Mouse (Mus musculus) erythroblast, adult 5-6 weeks (primary cell): ENCODE measurements around the gene Cyp4f16. TPM values are rescaled to one million over a fixed set of nuclear protein-coding genes. Genes with fewer than 3 reads are reported as not detected.
"Not testable (repeated sequence)": the region's sequence is repeated elsewhere in the genome, so short reads cannot be mapped to it uniquely, and the experiment has no call there.

Source experiments
- ATAC-seq: replicated peaks from 2 replicates; pipeline ENCODE4 v1.8.0; 2016; ENCODE audit warnings: moderate number of reproducible peaks, mild to moderate bottlenecking, moderate TSS enrichment, inconsistent platforms; ENCODE audit not compliant: poor library complexity, low FRiP score, severe bottlenecking
- total RNA-seq, 2 experiments: library from RNA; stranded (forward) in 1 of 2; stranded (reverse) in 1 of 2; fragments of 150-400 nt in 1 of 2; fragments of 200-764, 138-1000 nt in 1 of 2; gene quantifications; 2 replicates each; pipeline versions ENCODE4 v1.2.3 to v1.2.4; 2015 to 2017; ENCODE audit warnings: low replicate concordance in 2 of 2

Gene Cyp4f16
- 2.5 and 3.3 TPM in 2 replicates for total RNA-seq (2015; ENCODE audit: low replicate concordance)
- total RNA-seq (2017; ENCODE audit: low replicate concordance) = 5.2 and 5.5 TPM in 2 replicates

GRCm38 (mm10) chr17:32536051-32536866, at the start of gene Cyp4f16:
Gene Cyp4f16 (plus strand): TSS chr17:32536558.
- ATAC-seq = not testable (repeated sequence)

GRCm38 (mm10) chr17:32492349-32492980, 43.9 kb upstream of the Cyp4f16 start:
- ATAC-seq = peak; percentile 58; the same call in 1 of the 2 replicates

- ATAC-seq = 0 out of 2 replicates have a peak, but pooled peaks have one; percentile 51
Observed at GRCm38 (mm10) chr17:32494601-32495000, 41.8 kb upstream of the Cyp4f16 start.

GRCm38 (mm10) chr17:32500511-32500910, 35.8 kb upstream of the Cyp4f16 start:
- ATAC-seq = not testable (repeated sequence)

DNA sequence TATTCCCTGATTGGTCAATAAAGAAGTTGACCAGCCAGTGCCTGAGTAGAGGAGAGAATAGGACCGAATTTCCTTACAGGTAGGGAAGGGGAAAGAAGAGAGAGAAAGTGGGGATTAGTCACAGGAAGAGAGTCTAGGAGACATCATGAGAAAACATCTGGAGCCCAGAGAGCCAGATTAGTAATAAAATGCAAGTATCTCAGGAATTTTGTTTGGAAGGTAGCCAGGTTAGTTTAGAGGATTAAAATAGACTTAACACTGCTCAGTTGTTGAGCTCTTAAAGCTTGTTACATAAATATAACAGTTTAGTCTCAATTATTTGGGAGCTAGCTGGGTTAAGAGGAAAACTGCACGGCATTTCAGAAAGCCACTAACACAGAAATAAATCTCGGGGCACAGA, 35.3 kb upstream of the Cyp4f16 start:
- no peak for ATAC-seq

DNA sequence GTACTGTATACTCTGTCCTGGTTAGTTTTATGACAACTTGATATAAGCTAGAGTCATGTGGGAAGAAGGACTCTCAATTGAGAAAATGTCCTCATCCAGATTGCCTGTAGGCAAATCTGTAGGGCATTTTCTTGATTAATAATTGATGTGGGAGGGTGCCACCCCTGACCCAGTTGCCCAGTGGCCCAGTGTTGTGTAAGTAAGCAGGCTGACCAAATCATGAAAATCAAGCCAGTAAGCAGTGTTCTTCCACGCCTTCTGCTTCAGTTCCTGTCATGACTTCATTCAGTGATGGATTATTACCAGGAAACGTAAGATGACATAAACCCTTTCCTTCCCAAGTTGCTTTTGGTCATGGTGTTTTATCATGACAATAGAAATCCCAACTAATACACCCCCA, 33.2 kb upstream of the Cyp4f16 start:
- no peak for ATAC-seq

DNA sequence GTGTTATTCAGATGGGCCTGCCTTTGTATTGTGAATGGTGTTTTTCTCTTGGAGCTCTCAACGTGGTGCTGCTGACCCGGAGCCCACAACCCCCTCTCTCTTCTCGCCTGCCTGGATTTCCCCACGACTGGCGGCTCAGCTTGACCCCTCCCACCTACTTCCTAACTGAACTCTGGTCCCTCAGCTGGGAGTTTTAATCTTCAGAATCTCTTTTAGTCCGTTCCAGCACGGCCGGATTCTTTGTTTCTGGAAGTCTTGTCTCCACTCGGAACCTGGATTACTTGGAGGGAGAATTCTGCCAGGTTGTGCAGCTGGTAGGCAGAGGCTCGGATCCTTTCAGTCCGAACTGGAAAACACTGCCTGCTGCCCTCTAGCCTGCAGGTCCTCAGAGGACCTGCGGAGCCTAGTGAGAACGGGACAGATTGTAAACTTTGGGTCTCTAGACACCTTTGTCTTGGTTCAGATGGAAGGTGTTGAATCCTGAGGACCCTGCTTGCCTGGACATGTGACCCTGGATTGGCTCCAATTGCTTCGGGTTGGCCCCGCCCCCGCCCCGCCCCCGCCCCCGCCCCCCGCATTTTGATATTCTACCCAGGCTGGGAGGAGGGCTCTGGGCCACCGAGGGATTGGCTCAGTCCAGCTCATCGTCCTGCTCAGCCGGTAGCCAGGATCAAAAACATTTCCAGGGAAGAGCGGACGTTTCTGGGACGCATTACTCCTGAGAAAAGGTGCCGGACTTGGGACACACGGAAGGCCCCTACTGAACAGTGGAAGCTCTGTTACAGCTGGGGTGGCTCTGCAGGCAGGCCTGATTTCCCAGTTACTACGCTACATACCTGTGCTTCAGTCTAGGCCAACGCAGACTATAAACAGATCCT, 30.3 kb upstream of the Cyp4f16 start, which contains the start of gene Cyp4f17:
TSS of gene Cyp4f17 (plus strand) at position 200 of the 878 bp plus-strand sequence.
- ATAC-seq = no peak

DNA sequence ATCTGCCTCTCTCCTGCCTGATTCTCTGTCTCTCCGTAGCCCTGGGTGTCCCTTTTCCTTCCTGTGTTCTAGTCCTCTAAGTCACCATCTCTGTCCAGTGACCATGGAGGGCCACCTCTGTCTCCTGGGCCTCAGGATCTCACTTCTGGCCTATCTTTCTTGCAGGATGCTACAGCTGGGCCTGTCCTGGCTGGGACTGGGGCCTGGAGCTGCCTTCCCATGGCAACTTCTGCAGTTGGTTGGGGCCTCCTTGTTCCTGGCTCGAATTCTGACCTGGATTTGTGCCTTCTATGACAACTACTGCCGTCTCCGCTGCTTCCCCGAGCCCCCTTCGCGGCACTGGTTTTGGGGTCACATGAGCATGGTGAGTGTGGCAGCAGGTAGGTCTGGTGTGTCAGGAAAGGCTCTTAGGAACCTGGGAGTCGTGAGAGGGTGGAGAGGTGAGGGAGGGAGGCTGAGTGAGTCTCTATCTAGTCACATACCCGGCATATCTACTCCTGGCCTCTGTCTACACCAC, 29.6 kb upstream of the Cyp4f16 start:
- no peak for ATAC-seq

- ATAC-seq = no peak
Observed at GRCm38 (mm10) chr17:32516126-32516525, 20.2 kb upstream of the Cyp4f16 start.

GRCm38 (mm10) chr17:32521981-32522380, 14.4 kb upstream of the Cyp4f16 start:
- ATAC-seq = no peak

GRCm38 (mm10) chr17:32522386-32522785, 14.0 kb upstream of the Cyp4f16 start:
- no peak for ATAC-seq

- no peak for ATAC-seq
Observed at GRCm38 (mm10) chr17:32522816-32523215, 13.5 kb upstream of the Cyp4f16 start.

DNA sequence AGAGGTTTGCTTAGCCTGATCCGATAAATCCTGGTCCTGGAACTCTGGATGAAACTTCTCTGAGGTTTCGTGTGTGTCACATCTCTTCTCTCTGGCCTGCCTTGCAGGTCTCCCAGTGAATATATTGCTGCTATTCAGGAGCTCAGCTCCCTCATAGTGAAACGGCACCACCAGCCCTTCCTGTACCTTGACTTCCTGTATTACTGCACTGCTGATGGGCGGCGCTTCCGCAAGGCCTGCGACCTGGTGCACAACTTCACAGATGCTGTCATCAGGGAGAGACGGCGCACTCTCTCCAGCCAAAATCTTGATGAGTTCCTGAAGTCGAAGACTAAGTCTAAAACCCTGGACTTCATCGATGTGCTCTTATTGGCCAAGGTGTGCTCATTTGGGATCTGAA, 12.5 kb upstream of the Cyp4f16 start:
- no peak for ATAC-seq

DNA sequence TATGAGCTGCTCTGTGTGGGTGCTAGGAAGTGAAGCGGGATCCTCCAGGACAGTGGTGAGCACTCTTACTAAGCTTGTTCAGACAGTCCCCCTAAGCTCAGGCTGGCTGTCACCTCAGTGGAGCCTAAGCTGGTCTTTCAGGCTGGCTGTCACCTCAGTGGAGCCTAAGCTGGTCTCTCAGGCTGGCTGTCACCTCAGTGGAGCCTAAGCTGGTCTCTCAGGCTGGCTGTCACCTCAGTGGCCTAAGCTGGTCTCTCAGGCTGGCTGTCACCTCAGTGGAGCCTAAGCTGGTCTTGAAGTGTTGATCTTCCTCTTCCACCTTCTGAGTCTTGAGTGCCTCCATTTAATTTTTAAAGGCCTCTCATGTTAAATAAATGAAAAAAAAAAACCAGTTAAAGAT, 10.0 kb upstream of the Cyp4f16 start:
- ATAC-seq = not testable (repeated sequence)

- ATAC-seq = no peak
Observed at GRCm38 (mm10) chr17:32527748-32528147, 8.6 kb upstream of the Cyp4f16 start.

GRCm38 (mm10) chr17:32528408-32529337, 7.7 kb upstream of the Cyp4f16 start:
- 0 out of 2 replicates have a peak, but pooled peaks have one; percentile 41 for ATAC-seq

GRCm38 (mm10) chr17:32532356-32532755, 4.0 kb upstream of the Cyp4f16 start:
- ATAC-seq = not testable (repeated sequence)

DNA sequence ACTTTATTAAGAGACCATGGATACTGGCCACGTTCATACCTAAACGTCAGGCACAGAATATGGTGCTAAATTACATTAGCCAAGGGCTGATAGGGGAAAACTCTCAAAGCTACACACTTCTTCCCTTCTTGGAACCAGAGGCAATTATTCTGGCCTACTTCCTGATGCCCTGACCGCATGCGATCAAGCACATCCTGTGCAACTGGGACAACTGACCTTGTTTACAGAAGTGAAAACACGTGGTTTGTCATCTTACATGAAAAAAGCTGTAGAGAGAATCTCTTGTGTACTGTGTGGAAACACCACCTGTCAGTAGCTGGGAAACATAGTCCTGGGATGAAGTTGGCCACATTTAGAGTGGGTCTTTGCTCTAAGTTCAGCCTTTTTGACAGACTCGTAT, 2.3 kb upstream of the Cyp4f16 start:
- no peak for ATAC-seq

GRCm38 (mm10) chr17:32536867-32537250, 501 bp downstream of the Cyp4f16 start:
- ATAC-seq = no peak
